Mouse (Mus musculus) bone marrow macrophage, adult 2 months (primary cell): ENCODE results near the gene B230217C12Rik.

Source experiments
- CTCF ChIP-seq: IDR thresholded peaks from 2 replicates; pipeline ENCODE4 v1.5.1; 2012; ENCODE audit warnings: low read depth, mild to moderate bottlenecking, low read length, moderate library complexity
- POLR2A ChIP-seq: IDR thresholded peaks from 2 replicates; pipeline ENCODE4 v1.6.1; 2012; ENCODE audit warnings: mild to moderate bottlenecking, low read depth, low read length, borderline replicate concordance

GRCm38 (mm10) chr11:97824168-97824567, 16.4 kb upstream of the B230217C12Rik start:
- no peak for TF ChIP-seq CTCF
- TF ChIP-seq POLR2A = no peak
